Mouse (Mus musculus) liver, adult 2 months (tissue): ENCODE measurements around the gene Rcl1. TPM values are rescaled to one million over a fixed set of nuclear protein-coding genes. Genes with fewer than 3 reads are reported as not detected.
A peak's percentile ranks its signal among the peaks of the same experiment; 100 is the strongest.

Experiments
- DNase-seq: peaks from one replicate; pipeline ENCODE4 v3.0.0-alpha.2; 2011; ENCODE audit warnings: low read depth, low spot score; ENCODE audit errors: extremely low read depth
- H3K27ac ChIP-seq: fragments of 200-500 bp; replicated peaks from 2 replicates; pipeline ENCODE4 v1.5.1; 2012; ENCODE audit warnings: low read depth, mild to moderate bottlenecking, control low read depth, inconsistent platforms, low read length; ENCODE audit not compliant: insufficient read depth
- H3K27me3 ChIP-seq: fragments of 200-500 bp; 2 replicates; pipeline ENCODE4 v1.6.1; 2012; ENCODE audit warnings: mild to moderate bottlenecking, moderate library complexity, low read length, inconsistent platforms; ENCODE audit not compliant: control insufficient read depth, insufficient read depth
- H3K36me3 ChIP-seq: fragments of 200-500 bp; 2 replicates; pipeline ENCODE4 v1.6.1; 2012; ENCODE audit warnings: low read length, inconsistent platforms; ENCODE audit not compliant: control insufficient read depth, insufficient read depth
- H3K4me1 ChIP-seq: fragments of 200-500 bp; 2 replicates; pipeline ENCODE4 v1.6.1; 2011; ENCODE audit warnings: low read length; ENCODE audit not compliant: control insufficient read depth, insufficient read depth
- H3K4me3 ChIP-seq: fragments of 200-500 bp; 2 replicates; pipeline ENCODE4 v1.5.1; 2011; ENCODE audit warnings: low read depth, mild to moderate bottlenecking, control low read depth, low read length, moderate library complexity; ENCODE audit not compliant: insufficient read depth
- H3K79me2 ChIP-seq: fragments of 200-500 bp; 2 replicates; pipeline ENCODE4 v1.6.1; 2012; ENCODE audit warnings: inconsistent platforms, mild to moderate bottlenecking, low read length, moderate library complexity; ENCODE audit not compliant: control insufficient read depth, insufficient read depth
- H3K9ac ChIP-seq: fragments of 200-500 bp; 2 replicates; pipeline ENCODE4 v1.6.1; 2012; ENCODE audit warnings: low read depth, mild to moderate bottlenecking, control low read depth, inconsistent platforms, low read length
- CTCF ChIP-seq: fragments of 200-500 bp; IDR thresholded peaks from 2 replicates; pipeline ENCODE4 v1.5.1; 2011; ENCODE audit warnings: low read depth, low read length, control low read depth
- POLR2A ChIP-seq: fragments of 200-500 bp; IDR thresholded peaks from 2 replicates; pipeline ENCODE4 v1.6.1; 2011; ENCODE audit warnings: low read length, control low read depth; ENCODE audit not compliant: insufficient read depth; ENCODE audit errors: extremely low read depth
- WGBS: fragments of 180-500 bp; shearing (Covaris S2); methylation state at CpG from one replicate; pipeline ENCODE4 v1.1.7; 2018; 5-methylcytosine and 5-hydroxymethylcytosine counted together
- polyA plus RNA-seq: library from polyadenylated mRNA; depleted of rRNA; stranded (reverse); fragments of >200 nt; gene quantifications from 2 replicates; pipeline ENCODE4 v1.2.3, GENCODE M21; 2012
- total RNA-seq: library from RNA; depleted of rRNA; stranded (reverse); fragments of >200 nt; gene quantifications from 2 replicates; pipeline ENCODE4 v1.2.3, GENCODE M21; 2014

The Rcl1 gene
- total and polyA plus RNA-seq, 2 experiments, result 87.8 to 132 TPM

- Histone ChIP-seq H3K9ac (no peak overlapping the region), H3K27me3 (no peaks in the 10 kb centered on the region), H3K27ac (no peak overlapping the region), H3K36me3 (no peaks in the 10 kb centered on the region), H3K4me3 (no peak overlapping the region), H3K79me2 (no peaks in the 10 kb centered on the region), H3K4me1 (peaks cover 12% of the 10 kb centered on the region; the same call in 1 of the 2 replicates)
- 45% methylated on average over 5 of the region's 5 CpGs for WGBS
- TF ChIP-seq CTCF, result no peak
- no peak for TF ChIP-seq POLR2A
- DNase-seq, result peak; percentile 74
These were observed 32.0 kb upstream of the Rcl1 start for GRCm38 (mm10) chr19:29069195-29069594.

DNA sequence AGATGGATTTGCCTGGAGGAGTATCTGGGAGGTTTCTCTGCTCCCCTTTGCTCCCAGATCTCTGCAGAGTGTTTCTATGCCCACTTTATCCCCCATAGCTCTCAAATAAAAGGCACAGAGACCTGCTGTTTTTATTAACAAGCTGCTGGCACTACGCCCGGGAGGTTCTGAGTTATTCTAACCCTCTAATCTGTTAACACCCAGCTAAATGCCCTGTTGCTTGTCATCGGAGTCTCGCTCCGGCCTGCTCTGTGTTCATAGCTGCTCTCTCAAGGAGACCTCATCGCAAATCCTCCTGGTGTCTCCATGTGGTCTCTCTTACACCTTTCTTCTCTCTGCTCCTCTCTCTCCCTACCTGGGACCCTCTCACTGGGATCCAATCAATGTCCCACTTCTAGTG lies 26.4 kb upstream of the Rcl1 start:
- no peak for DNase-seq
- H3K9ac ChIP-seq, result no peak overlapping the region
- H3K4me3 ChIP-seq, result no peak overlapping the region
- H3K79me2 ChIP-seq, result no peaks in the 10 kb centered on the region
- H3K36me3 ChIP-seq, result no peaks in the 10 kb centered on the region
- no peaks in the 10 kb centered on the region for H3K27me3 ChIP-seq
- H3K4me1 ChIP-seq, result no peaks in the 10 kb centered on the region
- H3K27ac ChIP-seq, result no peak overlapping the region
- no peak for TF ChIP-seq CTCF
- TF ChIP-seq POLR2A, result no peak
- WGBS, result 88% methylated on average over 6 of the region's 6 CpGs

DNA sequence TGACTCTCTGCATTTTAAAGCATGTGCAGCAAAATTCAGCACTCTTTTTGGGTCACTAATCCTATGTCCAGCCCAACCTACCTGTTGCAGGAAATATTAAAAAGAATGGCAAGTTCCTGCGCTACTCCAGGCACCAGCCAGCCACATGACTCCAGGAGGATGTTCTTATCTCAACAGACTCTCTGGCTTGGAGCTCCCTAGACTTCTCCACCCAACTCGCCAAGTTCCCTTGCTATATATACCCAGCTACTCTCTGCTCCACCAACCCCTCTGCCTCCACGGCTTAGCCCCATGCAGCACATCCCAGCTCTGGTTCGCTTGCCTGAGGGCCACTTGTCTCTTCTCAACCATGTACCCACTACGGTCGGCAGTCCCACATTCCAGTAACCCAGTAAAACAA lies 12.5 kb upstream of the Rcl1 start:
- H3K4me1 ChIP-seq, result no peaks in the 10 kb centered on the region
- 79% methylated on average over 6 of the region's 6 CpGs for WGBS
- no peak for TF ChIP-seq POLR2A
- TF ChIP-seq CTCF, result no peak

DNA sequence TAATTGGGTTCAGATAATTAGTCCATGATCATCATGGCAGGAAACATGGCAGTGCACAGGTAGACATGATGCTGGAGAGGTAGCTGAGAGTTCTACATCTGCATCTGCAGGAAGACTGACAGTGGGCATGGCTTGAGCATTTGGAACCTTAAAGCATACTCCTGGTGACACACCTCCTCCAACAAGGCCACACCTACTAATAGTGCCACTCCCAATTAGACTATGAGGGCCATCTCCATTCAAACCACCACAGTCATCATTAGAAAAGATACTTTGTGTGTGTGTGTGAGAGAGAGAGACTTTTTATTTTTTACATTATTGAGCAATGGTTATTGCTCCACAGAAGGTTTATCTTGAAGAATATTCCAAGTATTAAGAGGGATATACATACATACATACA lies 9.0 kb upstream of the Rcl1 start:
- no peaks in the 10 kb centered on the region for H3K4me1 ChIP-seq
- H3K27ac ChIP-seq, result no peak overlapping the region
- no peaks in the 10 kb centered on the region for H3K27me3 ChIP-seq
- no peak for DNase-seq
- no peak for TF ChIP-seq CTCF
- TF ChIP-seq POLR2A, result no peak
- H3K9ac ChIP-seq, result no peak overlapping the region
- H3K4me3 ChIP-seq, result no peak overlapping the region
- H3K79me2 ChIP-seq, result no peaks in the 10 kb centered on the region
- H3K36me3 ChIP-seq, result no peaks in the 10 kb centered on the region

More for the DNA sequence above, 12.5 kb upstream of the Rcl1 start:
- no peak overlapping the region for H3K27ac ChIP-seq
- no peak for DNase-seq
- H3K79me2 ChIP-seq, result no peaks in the 10 kb centered on the region
- H3K9ac ChIP-seq, result no peak overlapping the region
- no peaks in the 10 kb centered on the region for H3K36me3 ChIP-seq
- no peaks in the 10 kb centered on the region for H3K27me3 ChIP-seq
- no peak overlapping the region for H3K4me3 ChIP-seq

GRCm38 (mm10) chr19:29099106-29099505 lies 2.1 kb upstream of the Rcl1 start:
- 61% methylated on average over 5 of the region's 5 CpGs for WGBS

GRCm38 (mm10) chr19:29099596-29099995 lies 1.6 kb upstream of the Rcl1 start:
- WGBS, result 89% methylated on average over 4 of the region's 4 CpGs
- Histone ChIP-seq H3K27ac (no peak overlapping the region), H3K9ac (no peak overlapping the region), H3K27me3 (no peaks in the 10 kb centered on the region), H3K4me1 (peaks cover 9% of the 10 kb centered on the region), H3K79me2 (peaks cover 17% of the 10 kb centered on the region; the same call in 1 of the 2 replicates), H3K4me3 (no peak overlapping the region), H3K36me3 (no peaks in the 10 kb centered on the region)
- TF ChIP-seq CTCF (no peak), POLR2A (no peak)
- no peak for DNase-seq

More at GRCm38 (mm10) chr19:29099106-29099505, 2.1 kb upstream of the Rcl1 start:
- Histone ChIP-seq H3K4me3 (no peak overlapping the region), H3K27me3 (no peaks in the 10 kb centered on the region), H3K79me2 (peaks cover 12% of the 10 kb centered on the region; the same call in 1 of the 2 replicates), H3K27ac (no peak overlapping the region), H3K9ac (no peak overlapping the region), H3K36me3 (no peaks in the 10 kb centered on the region), H3K4me1 (peaks cover 5% of the 10 kb centered on the region)
- TF ChIP-seq CTCF (no peak), POLR2A (no peak)
- DNase-seq, result peak; percentile 68
